Mouse (Mus musculus) stomach, postnatal 0 days (tissue): ENCODE measurements around the gene Scml4. TPM values are rescaled to one million over a fixed set of nuclear protein-coding genes. Genes with fewer than 3 reads are reported as not detected.

Source experiments
- ATAC-seq: fragments of 200-750 bp; cut with Nextera tagmentation; 2 replicates; pipeline ENCODE4 v1.8.0; 2017; ENCODE audit not compliant: low FRiP score, low TSS enrichment
- DNase-seq: peaks from one replicate; pipeline ENCODE4 v3.0.0-alpha.2; 2016; ENCODE audit warnings: low spot score
- H3K27ac ChIP-seq: fragments of 300-500 bp; sonication (generic); replicated peaks from 2 replicates; pipeline ENCODE4 v1.5.1; 2014; ENCODE audit warnings: mild to moderate bottlenecking, control low read depth
- H3K27me3 ChIP-seq: fragments of 300-500 bp; sonication (generic); 2 replicates; pipeline ENCODE4 v1.6.1; 2014; ENCODE audit warnings: low read length; ENCODE audit not compliant: control insufficient read depth, insufficient read depth
- H3K36me3 ChIP-seq: fragments of 300-500 bp; sonication (generic); 2 replicates; pipeline ENCODE4 v1.6.1; 2014; ENCODE audit warnings: low read length, mixed read lengths; ENCODE audit not compliant: control insufficient read depth, insufficient read depth
- H3K4me1 ChIP-seq: fragments of 300-500 bp; sonication (generic); replicated peaks from 2 replicates; pipeline ENCODE4 v1.6.1; 2014; ENCODE audit warnings: antibody characterized with exemption; ENCODE audit not compliant: control insufficient read depth, insufficient read depth
- H3K4me2 ChIP-seq: fragments of 300-500 bp; sonication (generic); replicated peaks from 2 replicates; pipeline ENCODE4 v1.6.1; 2014; ENCODE audit warnings: low read depth, mild to moderate bottlenecking, control low read depth, moderate library complexity
- H3K4me3 ChIP-seq: fragments of 300-500 bp; sonication (generic); 2 replicates; pipeline ENCODE4 v1.5.1; 2014; ENCODE audit warnings: low read depth, low read length, control low read depth
- H3K9ac ChIP-seq: fragments of 300-500 bp; sonication (generic); 2 replicates; pipeline ENCODE4 v1.6.1; 2014; ENCODE audit warnings: mild to moderate bottlenecking, low read length, control low read depth, mixed read lengths
- H3K9me3 ChIP-seq: fragments of 300-500 bp; sonication (generic); 2 replicates; pipeline ENCODE4 v1.6.1; 2016; ENCODE audit warnings: low read length; ENCODE audit not compliant: control insufficient read depth
- CTCF ChIP-seq: IDR thresholded peaks from 2 replicates; pipeline ENCODE4 v1.5.1; 2016; ENCODE audit warnings: antibody characterized with exemption, low read depth, mild to moderate bottlenecking, moderate library complexity
- EP300 ChIP-seq: optimal IDR thresholded peaks from 2 replicates; pipeline ENCODE3; 2016; ENCODE audit warnings: antibody characterized with exemption
- WGBS: fragments of 180-500 bp; shearing (Covaris S2); extraction: QIAGEN DNeasy Blood & Tissue Kit; methylation state at CpG from one replicate; pipeline ENCODE4 v1.1.7; 2014; 5-methylcytosine and 5-hydroxymethylcytosine counted together
- polyA plus RNA-seq: library from polyadenylated mRNA; unstranded; fragments of >200 nt; fragmentation: Nextera tagmentation; extraction: Ambion mirVana; gene quantifications from 2 replicates; pipeline ENCODE4 v1.2.1, GENCODE M21; 2015

Gene Scml4
- polyA plus RNA-seq, 1 experiment from 2014 or later = 5.4 TPM

GRCm38 (mm10) chr10:42957881-42958651 is 97.9 kb downstream of the Scml4 start:
- H3K27me3 ChIP-seq = no peaks in the 10 kb centered on the region
- ATAC-seq (peak; percentile 46; the same call in 1 of the 2 replicates), DNase-seq (peak; percentile 64)
- H3K27ac ChIP-seq = no peak overlapping the region
- peak; percentile 91 for TF ChIP-seq CTCF
- no peak for TF ChIP-seq EP300
- H3K36me3 ChIP-seq = no peaks in the 10 kb centered on the region
- 0 out of 2 replicates have a peak, but pooled peaks cover 2% of the 10 kb centered on the region for H3K4me1 ChIP-seq
- no peaks in the 10 kb centered on the region for H3K9me3 ChIP-seq
- 9% methylated on average over 21 of the region's 21 CpGs for WGBS
- 0 out of 2 replicates have a peak overlapping the region, but pooled peaks have one; percentile 35 for H3K9ac ChIP-seq
- H3K4me2 ChIP-seq = peak overlapping the region; percentile 47
- H3K4me3 ChIP-seq = peak overlapping the region; percentile 18

- Histone ChIP-seq H3K9me3 (no peaks in the 10 kb centered on the region), H3K27me3 (no peaks in the 10 kb centered on the region), H3K27ac (no peak overlapping the region), H3K4me1 (0 out of 2 replicates have a peak, but pooled peaks cover 2% of the 10 kb centered on the region), H3K9ac (no peak overlapping the region), H3K4me3 (no peak overlapping the region), H3K4me2 (peak overlapping the region; percentile 47), H3K36me3 (no peaks in the 10 kb centered on the region)
- no peak for DNase-seq
- 42% methylated on average over 4 of the region's 4 CpGs for WGBS
- ATAC-seq = no peak
- no peak for TF ChIP-seq EP300
- TF ChIP-seq CTCF = no peak
Observed at GRCm38 (mm10) chr10:42958686-42959085, 98.5 kb downstream of the Scml4 start.

DNA sequence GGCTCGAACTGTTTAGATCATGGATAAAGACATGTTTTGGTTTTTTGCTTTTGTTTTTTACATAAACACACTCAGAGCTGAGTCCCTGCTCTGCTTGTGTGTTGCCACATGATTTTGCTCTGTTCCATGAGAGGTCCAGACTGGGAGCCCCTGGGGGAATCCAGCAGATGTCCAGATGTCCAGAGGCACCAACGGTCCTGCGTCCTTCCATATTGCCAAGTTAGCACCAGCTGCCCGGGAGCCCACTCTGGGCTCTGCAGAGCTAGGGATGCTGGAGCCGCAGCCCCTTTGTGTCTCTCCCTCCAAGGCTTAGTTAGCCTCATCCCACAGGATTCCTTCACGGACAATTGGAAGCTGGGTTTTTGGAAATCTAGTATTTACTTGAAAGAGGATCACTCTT is 101.6 kb downstream of the Scml4 start:
- no peak for DNase-seq
- TF ChIP-seq CTCF (no peak), EP300 (no peak)
- Histone ChIP-seq H3K9me3 (no peaks in the 10 kb centered on the region), H3K9ac (no peak overlapping the region), H3K4me3 (no peak overlapping the region), H3K36me3 (no peaks in the 10 kb centered on the region), H3K4me2 (no peak overlapping the region), H3K4me1 (0 out of 2 replicates have a peak, but pooled peaks cover 2% of the 10 kb centered on the region), H3K27me3 (no peaks in the 10 kb centered on the region), H3K27ac (peak overlapping the region; percentile 45; the same call in 1 of the 2 replicates)
- ATAC-seq = 0 out of 2 replicates have a peak, but pooled peaks have one; percentile 33
- 69% methylated on average over 6 of the region's 6 CpGs for WGBS

DNA sequence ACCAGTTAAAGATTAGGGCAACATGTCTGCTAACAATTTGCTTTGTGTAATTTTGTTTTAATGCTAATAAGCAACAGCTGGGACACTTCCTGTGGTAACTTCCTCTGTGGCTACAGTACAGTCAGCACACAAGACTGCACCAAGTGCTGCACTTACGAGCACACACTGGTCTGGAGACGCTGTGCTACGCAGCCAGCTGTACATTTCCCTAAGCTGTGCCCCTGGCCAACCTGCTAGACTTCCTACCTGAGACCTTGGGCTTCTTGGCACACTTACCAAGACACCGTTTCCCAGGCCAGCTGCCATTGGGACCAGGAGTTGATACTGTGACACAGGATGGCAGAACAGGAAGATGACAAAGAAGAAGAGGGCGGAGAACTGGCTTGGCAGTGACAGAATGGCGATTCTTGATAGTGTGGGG is 102.0 kb downstream of the Scml4 start:
- no peak overlapping the region for H3K4me3 ChIP-seq
- peak overlapping the region; percentile 70 for H3K27ac ChIP-seq
- WGBS = 71% methylated on average over 6 of the region's 6 CpGs

GRCm38 (mm10) chr10:42962655-42963054 is 102.5 kb downstream of the Scml4 start:
- DNase-seq (no peak), ATAC-seq (peak; percentile 53; the same call in 1 of the 2 replicates)
- no peak overlapping the region for H3K4me2 ChIP-seq
- H3K4me1 ChIP-seq = 0 out of 2 replicates have a peak, but pooled peaks cover 2% of the 10 kb centered on the region
- 77% methylated on average over 13 of the region's 13 CpGs for WGBS
- no peak overlapping the region for H3K9ac ChIP-seq
- H3K4me3 ChIP-seq = no peak overlapping the region
- H3K27me3 ChIP-seq = no peaks in the 10 kb centered on the region
- TF ChIP-seq CTCF = no peak
- TF ChIP-seq EP300 = no peak
- no peaks in the 10 kb centered on the region for H3K36me3 ChIP-seq
- peak overlapping the region; percentile 70 for H3K27ac ChIP-seq
- no peaks in the 10 kb centered on the region for H3K9me3 ChIP-seq

More for the DNA sequence above, 102.0 kb downstream of the Scml4 start:
- ATAC-seq = peak; percentile 59; the same call in 1 of the 2 replicates
- Histone ChIP-seq H3K4me1 (0 out of 2 replicates have a peak, but pooled peaks cover 2% of the 10 kb centered on the region), H3K4me2 (no peak overlapping the region), H3K9ac (no peak overlapping the region), H3K9me3 (no peaks in the 10 kb centered on the region), H3K27me3 (no peaks in the 10 kb centered on the region), H3K36me3 (no peaks in the 10 kb centered on the region)
- DNase-seq = no peak
- TF ChIP-seq CTCF = no peak
- no peak for TF ChIP-seq EP300

DNA sequence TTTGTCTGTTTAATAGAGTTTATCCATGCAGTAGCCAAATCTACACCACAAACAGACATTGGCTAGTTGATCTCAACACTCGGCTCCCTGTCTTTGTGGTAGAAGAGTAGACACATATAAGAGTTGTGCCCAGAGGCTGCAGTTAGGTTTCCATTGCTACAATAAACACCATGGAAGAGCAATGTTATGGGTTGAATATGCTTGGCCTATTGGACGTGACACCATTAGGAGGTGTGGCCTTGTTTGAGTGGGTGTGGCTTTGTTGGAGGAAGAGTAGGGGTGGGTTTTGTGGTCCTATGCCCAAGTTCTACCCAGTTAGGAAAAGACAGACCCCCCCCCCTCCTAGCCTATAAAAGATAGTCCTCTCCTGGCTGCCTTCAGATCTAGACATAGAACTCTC is 102.9 kb downstream of the Scml4 start:
- H3K4me1 ChIP-seq = no peaks in the 10 kb centered on the region
- TF ChIP-seq CTCF = no peak
- no peak for TF ChIP-seq EP300
- H3K4me3 ChIP-seq = no peak overlapping the region
- ATAC-seq (no peak), DNase-seq (no peak)
- WGBS = 75% methylated on average over 2 of the region's 2 CpGs
- H3K9me3 ChIP-seq = no peaks in the 10 kb centered on the region
- H3K27me3 ChIP-seq = no peaks in the 10 kb centered on the region
- H3K36me3 ChIP-seq = no peaks in the 10 kb centered on the region
- no peak overlapping the region for H3K27ac ChIP-seq
- no peak overlapping the region for H3K4me2 ChIP-seq
- no peak overlapping the region for H3K9ac ChIP-seq
